20 mouse cellular contexts compared by ENCODE assay signal in genomic region chr19:29215811-29216509, GRCm38 (mm10). TPM values are rescaled to one million over a fixed set of nuclear protein-coding genes. Genes with fewer than 3 reads are reported as not detected.
DNase-seq lines count a peak whose midpoint lies in the region; ATAC-seq lines count a peak whose summit lies in the region.
"Had no signal": no experiment of that assay in that cellular context is flagged by ENCODE, and none has a peak within 500 bp of the region (broad histone marks: within the 10 kb centered on the region; RNA-seq: fewer than 3 reads in every experiment).

No protein-coding gene starts in this region.

- no peaks in the 10 kb centered on the region for H3K4me1 ChIP-seq in kidney, embryonic 15.5 days
- H3K4me1 ChIP-seq: heart, embryonic 12.5 days; limb, embryonic 13.5 days; liver, embryonic 12.5 days; midbrain, embryonic 13.5 days had no signal

- no peaks in the 10 kb centered on the region for H3K27me3 ChIP-seq in kidney, embryonic 15.5 days
- H3K27me3 ChIP-seq: heart, embryonic 12.5 days; limb, embryonic 13.5 days; liver, embryonic 12.5 days; midbrain, embryonic 13.5 days had no signal

- peak; percentile 54 for DNase-seq in kidney, adult 11 months
- no peak for DNase-seq in kidney, postnatal 10 days
- peak; percentile 12 for DNase-seq in Muller cell, postnatal 12 days (ENCODE audit: inconsistent ontology term)
- peak; percentile 79 for DNase-seq in large intestine, adult 2 months (ENCODE audit: low read depth, low spot score)
- DNase-seq in left cerebral cortex, adult 11 months (ENCODE audit: low spot score): no peak
- DNase-seq in MN1 (ENCODE audit: low spot score): no peak
- DNase-seq in gastrocnemius, postnatal 25 days: no peak
- DNase-seq: adrenal gland, adult 2 months; cerebellum, adult 11-12 months; cerebellum, postnatal 10 days; heart, postnatal 10 days; lung, adult 18-20 months; lung, postnatal 10 days had no signal

- H3K4me2 ChIP-seq in kidney, embryonic 15.5 days: no peak overlapping the region
- H3K4me2 ChIP-seq: heart, embryonic 12.5 days; limb, embryonic 13.5 days; liver, embryonic 12.5 days; midbrain, embryonic 13.5 days had no signal

- 42% methylated on average over 8 of the region's 8 CpGs for WGBS in kidney, embryonic 15.5 days
- 26% methylated on average over 8 of the region's 8 CpGs for WGBS in large intestine, adult 2 months

- H3K4me3 ChIP-seq in kidney, embryonic 15.5 days (replicated peaks): no peak overlapping the region
- H3K4me3 ChIP-seq: forebrain, embryonic 10.5 days; heart, embryonic 12.5 days; limb, embryonic 13.5 days; liver, embryonic 12.5 days; midbrain, embryonic 13.5 days had no signal

- peak overlapping the region; percentile 75 for H3K27ac ChIP-seq in kidney, embryonic 15.5 days
- H3K27ac ChIP-seq: forebrain, embryonic 10.5 days; limb, embryonic 13.5 days; liver, embryonic 12.5 days; midbrain, embryonic 13.5 days had no signal

- no peaks in the 10 kb centered on the region for H3K9me3 ChIP-seq in kidney, embryonic 15.5 days (replicated peaks)
- H3K9me3 ChIP-seq: forebrain, embryonic 10.5 days; heart, embryonic 12.5 days; limb, embryonic 13.5 days; liver, embryonic 12.5 days; midbrain, embryonic 13.5 days had no signal

- peak; percentile 74; the same call in 1 of the 2 replicates for ATAC-seq in kidney, embryonic 15.5 days (replicated peaks; ENCODE audit: low FRiP score)
- ATAC-seq: forebrain, embryonic 16.5 days; liver, embryonic 12.5 days; midbrain, embryonic 13.5 days had no signal

- H3K36me3 ChIP-seq in kidney, embryonic 15.5 days: no peaks in the 10 kb centered on the region
- H3K36me3 ChIP-seq: forebrain, embryonic 10.5 days; heart, embryonic 12.5 days; limb, embryonic 13.5 days; liver, embryonic 12.5 days; midbrain, embryonic 13.5 days had no signal

- H3K9ac ChIP-seq in kidney, embryonic 15.5 days: no peak overlapping the region
- H3K9ac ChIP-seq: heart, embryonic 12.5 days; limb, embryonic 13.5 days; liver, embryonic 12.5 days; midbrain, embryonic 13.5 days had no signal

RNA-seq across cellular contexts. Expression of gene Jak2, which starts 35.7 kb away (rescaled TPM):
- polyA plus RNA-seq in kidney, embryonic 15.5 days (2015; fragmentation: Nextera tagmentation; extraction: Ambion mirVana): 8.1 and 8.8 TPM in 2 replicates
- polyA plus RNA-seq in large intestine, adult 2 months (2012; rRNA removed): 8.5 and 16.9 TPM in 2 replicates
- total RNA-seq in gastrocnemius, postnatal 25 days (2021): 10 to 100 TPM; 21.5 to 24.7 TPM

Comparison
In these comparisons a context has a peak if more than half of its experiments do, and no peak if none do; other contexts are left out.
1. DNase-seq: peak in kidney, adult 11 months (single experiment), Muller cell, postnatal 12 days (single experiment) and large intestine, adult 2 months (single experiment); none in kidney, postnatal 10 days (single experiment), left cerebral cortex, adult 11 months (single experiment), MN1 (single experiment) and gastrocnemius, postnatal 25 days (single experiment).